Mouse (Mus musculus): ENCODE measurements around the gene Sf3b5. TPM values are rescaled to one million over a fixed set of nuclear protein-coding genes. Genes with fewer than 3 reads are reported as not detected.

Sf3b5 gene
- polyA plus RNA-seq, 1 experiment from 2014 or later = 44.8 TPM

Other genes with a start within 250 kb of the Sf3b5 start
- 58.8 and 63.8 TPM in 2 replicates for gene Utrn, start 136.0 kb upstream of the Sf3b5 start, polyA plus RNA-seq (2016; fragmentation: Nextera tagmentation; extraction: Ambion mirVana)
- 1.0 and 1.4 TPM in 2 replicates for gene Stx11, start 41.0 kb upstream of the Sf3b5 start, polyA plus RNA-seq (2016; fragmentation: Nextera tagmentation; extraction: Ambion mirVana)
- gene Plagl1, start 55.2 kb downstream of the Sf3b5 start, polyA plus RNA-seq (2016; fragmentation: Nextera tagmentation; extraction: Ambion mirVana) = 69.6 and 77.8 TPM in 2 replicates
- gene Zc2hc1b, start 172.7 kb downstream of the Sf3b5 start, polyA plus RNA-seq (2016; fragmentation: Nextera tagmentation; extraction: Ambion mirVana) = not detected in 2 replicates
- 70.9 and 72.0 TPM in 2 replicates for gene Ltv1, start 187.8 kb downstream of the Sf3b5 start, polyA plus RNA-seq (2016; fragmentation: Nextera tagmentation; extraction: Ambion mirVana)